Mouse (Mus musculus): ENCODE results near the gene Ddx42. TPM values are rescaled to one million over a fixed set of nuclear protein-coding genes. Genes with fewer than 3 reads are reported as not detected.

Ddx42 gene
- total RNA-seq, 2 experiments from 2014 or later = 42.8 to 44.2 TPM

Other genes with a start within 250 kb of the Ddx42 start
- gene Ace, start 249.0 kb upstream of the Ddx42 start, total RNA-seq (2021) = 10 to 100 TPM; 15.5 to 17.7 TPM
- not detected for gene Ace3, start 222.3 kb upstream of the Ddx42 start, total RNA-seq (2021)
- gene Kcnh6, start 208.8 kb upstream of the Ddx42 start, total RNA-seq (2021) = under 1 TPM; 0.19 to 0.45 TPM
- 10 to 100 TPM; 60.9 to 66.5 TPM for gene Dcaf7, start 180.1 kb upstream of the Ddx42 start, total RNA-seq (2021)
- 10 to 100 TPM; 41.1 to 41.5 TPM for gene Taco1, start 150.9 kb upstream of the Ddx42 start, total RNA-seq (2021)
- 10 to 100 TPM; 55.6 to 55.8 TPM for gene Map3k3, start 132.3 kb upstream of the Ddx42 start, total RNA-seq (2021)
- gene Gm10840, start 56.1 kb upstream of the Ddx42 start, total RNA-seq (2021) = not detected
- gene Limd2, start 56.1 kb upstream of the Ddx42 start, total RNA-seq (2021) = 10 to 100 TPM; 21.6 to 21.8 TPM
- gene Strada, start 14.8 kb upstream of the Ddx42 start, total RNA-seq (2021) = 10 to 100 TPM; 12.5 to 13.4 TPM
- gene Ccdc47, start 582 bp upstream of the Ddx42 start, total RNA-seq (2021) = 10 to 100 TPM; 75.3 to 77.2 TPM
- 10 to 100 TPM; 28.4 to 29.8 TPM for gene Ftsj3, start 39.2 kb downstream of the Ddx42 start, total RNA-seq (2021)
- gene Psmc5, start 39.2 kb downstream of the Ddx42 start, total RNA-seq (2021) = 100 to 1,000 TPM; 112 TPM
- gene Smarcd2, start 56.0 kb downstream of the Ddx42 start, total RNA-seq (2021) = 10 to 100 TPM; 20.2 to 20.3 TPM
- gene Tcam1, start 59.7 kb downstream of the Ddx42 start, total RNA-seq (2021) = not detected
- gene Gh, start 84.9 kb downstream of the Ddx42 start, total RNA-seq (2021) = not detected
- gene Cd79b, start 97.8 kb downstream of the Ddx42 start, total RNA-seq (2021) = 1 to 10 TPM; 1.2 to 2.1 TPM
- gene Scn4a, start 136.4 kb downstream of the Ddx42 start, total RNA-seq (2021) = 1 to 10 TPM; 2.5 to 3.5 TPM
- gene Prr29, start 148.5 kb downstream of the Ddx42 start, total RNA-seq (2021) = under 1 TPM; 0.41 to 0.52 TPM
- 10 to 100 TPM; 55.6 to 56.5 TPM for gene Icam2, start 171.1 kb downstream of the Ddx42 start, total RNA-seq (2021)

Data from heart, postnatal 4 days (tissue).